Mouse (Mus musculus) stomach, adult 2 months (tissue): ENCODE results near the gene Scamp1. TPM values are rescaled to one million over a fixed set of nuclear protein-coding genes. Genes with fewer than 3 reads are reported as not detected.

Source experiments
- polyA plus RNA-seq: library from polyadenylated mRNA; depleted of rRNA; stranded (reverse); fragments of >200 nt; gene quantifications from 2 replicates; pipeline ENCODE4 v1.2.3, GENCODE M21; 2012; rRNA removed

The Scamp1 gene
- 6.9 and 7.3 TPM in 2 replicates for polyA plus RNA-seq

GRCm38 (mm10) chr13:94285281-94285871 is at the start of gene Scamp1:
Gene Scamp1 (minus strand): TSS chr13:94285857.

Other genes with a start within 250 kb of the Scamp1 start
- gene Lhfpl2, start 228.1 kb downstream of the Scamp1 start, polyA plus RNA-seq = 1.5 and 4.0 TPM in 2 replicates
- gene Ap3b1, start 73.1 kb upstream of the Scamp1 start, polyA plus RNA-seq = 8.2 and 8.7 TPM in 2 replicates